Mouse (Mus musculus) forebrain, embryonic 11.5 days (tissue): ENCODE measurements at regions not wholly inside any gene's neighbourhood (a gene's known extent, or its start where the extent isn't known, plus 50 kb on each side); places are given as distances from the start of the nearest gene placed in this dataset.

ENCODE experiments used
- ATAC-seq: fragments of 200-750 bp; cut with Nextera tagmentation; replicated peaks from 2 replicates; pipeline ENCODE4 v1.8.0; 2017; ENCODE audit warnings: moderate TSS enrichment; ENCODE audit not compliant: low FRiP score
- DNase-seq: peaks from one replicate; pipeline ENCODE4 v3.0.0-alpha.2; 2017; ENCODE audit warnings: low spot score
- H3K27ac ChIP-seq: fragments of 300-500 bp; sonication (generic); 2 replicates; pipeline ENCODE4 v1.5.1; 2014; ENCODE audit warnings: low read depth, low read length
- H3K27me3 ChIP-seq: fragments of 300-500 bp; sonication (generic); 2 replicates; pipeline ENCODE4 v1.6.1; 2014; ENCODE audit warnings: mild to moderate bottlenecking, low read length, mixed read lengths; ENCODE audit not compliant: control insufficient read depth, insufficient read depth
- H3K36me3 ChIP-seq: fragments of 300-500 bp; sonication (generic); 2 replicates; pipeline ENCODE4 v1.6.1; 2014; ENCODE audit warnings: mild to moderate bottlenecking, low read length, moderate library complexity, mixed read lengths; ENCODE audit not compliant: control insufficient read depth, insufficient read depth
- H3K4me1 ChIP-seq: fragments of 300-500 bp; sonication (generic); replicated peaks from 2 replicates; pipeline ENCODE4 v1.6.1; 2014; ENCODE audit warnings: low read length, mixed read lengths; ENCODE audit not compliant: control insufficient read depth, insufficient read depth
- H3K4me2 ChIP-seq: fragments of 300-500 bp; sonication (generic); 2 replicates; pipeline ENCODE4 v1.6.1; 2014; ENCODE audit warnings: low read depth, mild to moderate bottlenecking, low read length, moderate library complexity, mixed read lengths; ENCODE audit not compliant: severe bottlenecking
- H3K4me3 ChIP-seq: fragments of 300-500 bp; sonication (generic); 2 replicates; pipeline ENCODE4 v1.5.1; 2014; ENCODE audit warnings: low read depth, low read length
- H3K9ac ChIP-seq: fragments of 300-500 bp; sonication (generic); 2 replicates; pipeline ENCODE4 v1.6.1; 2014; ENCODE audit warnings: low read length
- H3K9me3 ChIP-seq: fragments of 300-500 bp; sonication (generic); 2 replicates; pipeline ENCODE4 v1.6.1; 2016; ENCODE audit warnings: low read length, mixed read lengths; ENCODE audit not compliant: control insufficient read depth
- WGBS: fragments of 180-500 bp; shearing (Covaris S2); extraction: QIAGEN DNeasy Blood & Tissue Kit; methylation state at CpG from one replicate; pipeline ENCODE4 v1.1.7; 2014; 5-methylcytosine and 5-hydroxymethylcytosine counted together

GRCm38 (mm10) chr12:110393555-110393954, 53.4 kb upstream of the Ppp2r5c start:
- DNase-seq (no peak), ATAC-seq (no peak)
- H3K9ac ChIP-seq, result no peak overlapping the region
- H3K4me2 ChIP-seq, result no peak overlapping the region
- H3K27me3 ChIP-seq, result no peaks in the 10 kb centered on the region
- no peak overlapping the region for H3K27ac ChIP-seq
- no peaks in the 10 kb centered on the region for H3K4me1 ChIP-seq
- no peak overlapping the region for H3K4me3 ChIP-seq
- H3K36me3 ChIP-seq, result no peaks in the 10 kb centered on the region
- WGBS, result 84% methylated on average over 7 of the region's 7 CpGs
- H3K9me3 ChIP-seq, result no peaks in the 10 kb centered on the region
